Mouse (Mus musculus): ENCODE measurements at regions not wholly inside any gene's neighbourhood (a gene's known extent, or its start where the extent isn't known, plus 50 kb on each side); places are given as distances from the start of the nearest gene placed in this dataset.

DNA sequence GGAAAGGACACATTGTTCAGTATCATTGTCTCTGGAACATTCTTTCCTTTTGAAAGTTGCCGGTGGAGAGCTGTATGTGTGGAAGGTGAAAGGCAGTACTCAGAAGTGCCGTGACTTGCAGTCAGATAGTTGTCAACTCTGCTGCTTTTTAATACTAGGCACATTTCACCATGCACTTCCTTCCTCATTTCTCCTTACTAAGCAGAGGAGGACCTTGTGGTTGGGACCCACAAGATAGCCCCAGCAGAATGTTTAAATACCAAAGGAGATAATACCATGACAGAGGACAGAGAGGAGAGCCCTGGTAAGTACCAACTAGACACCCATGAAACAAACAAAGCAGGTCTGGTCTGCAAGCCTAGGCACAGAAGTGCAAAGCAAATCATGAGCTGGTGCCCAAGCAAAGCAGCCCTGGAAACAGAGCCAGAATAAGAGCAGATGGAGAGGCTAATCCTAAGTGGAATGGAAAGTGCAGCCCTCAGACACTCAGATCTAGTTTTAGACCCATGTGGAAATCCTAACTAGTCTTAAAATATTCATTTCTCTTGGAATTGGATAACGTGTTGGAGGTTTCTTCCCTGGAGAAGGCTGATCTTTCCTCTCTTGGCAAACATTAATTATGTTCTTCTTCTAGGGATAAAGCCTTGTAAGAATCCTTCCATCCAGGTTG is 341.4 kb downstream of the Insc start:
- H3K27me3 ChIP-seq (replicated peaks) = peaks cover 2% of the 10 kb centered on the region
- in situ Hi-C loops (cut with MboI; ENCODE audit: low pct_ligation_motif_present, low pct_unique_long_range_greater_than_20kb, low sequenced_read_pairs) = no loop called here
- no peak overlapping the region for H3K27ac ChIP-seq (ENCODE audit: insufficient read depth, low read depth)
- H3K4me2 ChIP-seq (ENCODE audit: insufficient read depth, low read depth, poor library complexity, severe bottlenecking) = no peak overlapping the region
- H3K36me3 ChIP-seq (replicated peaks in 1 of 2; ENCODE audit: control insufficient read depth in 1 of 2, insufficient read depth in 1 of 2, low read length in 1 of 2) = no peaks in the 10 kb centered on the region
- dilution Hi-C loops (cut with MboI; ENCODE audit: extremely low pct_ligation_motif_present, extremely low pct_unique_long_range_greater_than_20kb, low sequenced_read_pairs) = no loop called here
- no peaks in the 10 kb centered on the region for H3K9me3 ChIP-seq (replicated peaks; ENCODE audit: low read length)
- H3K4me1 ChIP-seq (ENCODE audit: control insufficient read depth in 1 of 2, insufficient read depth in 2 of 2) = no peaks in the 10 kb centered on the region
- no peak for DNase-seq (ENCODE audit: extremely low read depth)
- no peak for TF ChIP-seq BHLHE40 (IDR thresholded peaks at IDR 0.05; ENCODE audit: low read depth, low read length)
- no peaks in the 10 kb centered on the region for H3K79me2 ChIP-seq (replicated peaks; ENCODE audit: control insufficient read depth, extremely low read depth, insufficient read depth, poor library complexity, severe bottlenecking)
- no peak overlapping the region for H3K9ac ChIP-seq (ENCODE audit: insufficient read depth, low read depth)
- H3K4me3 ChIP-seq (replicated peaks in 1 of 3; ENCODE audit: low read depth in 2 of 3, low read length in 2 of 3, poor library complexity in 1 of 3) = no peak overlapping the region

GRCm38 (mm10) chr7:115086542-115087448 is 343.3 kb downstream of the Insc start:
- Histone ChIP-seq H3K4me3 (replicated peaks in 1 of 3; ENCODE audit: low read depth in 2 of 3, low read length in 2 of 3, poor library complexity in 1 of 3) (no peak overlapping the region), H3K4me2 (ENCODE audit: insufficient read depth, low read depth, poor library complexity, severe bottlenecking) (no peak overlapping the region), H3K9me3 (replicated peaks; ENCODE audit: low read length) (no peaks in the 10 kb centered on the region), H3K27me3 (replicated peaks) (peaks cover 2% of the 10 kb centered on the region), H3K4me1 (ENCODE audit: control insufficient read depth in 1 of 2, insufficient read depth in 2 of 2) (no peaks in the 10 kb centered on the region), H3K27ac (ENCODE audit: insufficient read depth, low read depth) (no peak overlapping the region), H3K79me2 (replicated peaks; ENCODE audit: control insufficient read depth, extremely low read depth, insufficient read depth, poor library complexity, severe bottlenecking) (no peaks in the 10 kb centered on the region), H3K9ac (ENCODE audit: insufficient read depth, low read depth) (no peak overlapping the region), H3K36me3 (replicated peaks in 1 of 2; ENCODE audit: control insufficient read depth in 1 of 2, insufficient read depth in 1 of 2, low read length in 1 of 2) (no peaks in the 10 kb centered on the region)
- in situ Hi-C loops (cut with MboI; ENCODE audit: low pct_ligation_motif_present, low pct_unique_long_range_greater_than_20kb, low sequenced_read_pairs) (no loop called here), dilution Hi-C loops (cut with MboI; ENCODE audit: extremely low pct_ligation_motif_present, extremely low pct_unique_long_range_greater_than_20kb, low sequenced_read_pairs) (no loop called here)
- DNase-seq (ENCODE audit: extremely low read depth) = no peak
- TF ChIP-seq USF2 (conservative IDR thresholded peaks at IDR 0.05; ENCODE audit: low read depth, low read length) (no peak), JUND (conservative IDR thresholded peaks at IDR 0.05; ENCODE audit: low read depth, low read length) (no peak), ELF1 (IDR thresholded peaks at IDR 0.05; ENCODE audit: low read depth, low read length) (no peak), ZC3H11A (IDR thresholded peaks at IDR 0.05; ENCODE audit: low read depth, low read length) (no peak), BHLHE40 (IDR thresholded peaks at IDR 0.05; ENCODE audit: low read depth, low read length) (no peak), RCOR1 (conservative IDR thresholded peaks at IDR 0.05; ENCODE audit: low read depth, low read length) (no peak), IRF4 (IDR thresholded peaks at IDR 0.05; ENCODE audit: low read depth, low read length) (no peak), SIN3A (IDR thresholded peaks at IDR 0.05; ENCODE audit: low read length) (no peak), POLR2A (IDR thresholded peaks at IDR 0.05; ENCODE audit: low read depth, low read length) (no peak), ETS1 (conservative IDR thresholded peaks at IDR 0.05; ENCODE audit: low read depth, low read length) (no peak), KAT2A (IDR thresholded peaks at IDR 0.05; ENCODE audit: insufficient replicate concordance, low read length) (no peak), RAD21 (IDR thresholded peaks at IDR 0.05; ENCODE audit: low read depth, low read length) (no peak), ZNF384 (IDR thresholded peaks at IDR 0.05; ENCODE audit: low read depth, low read length) (no peak), CHD2 (IDR thresholded peaks at IDR 0.05; ENCODE audit: low read length) (no peak), TBP (conservative IDR thresholded peaks at IDR 0.05; ENCODE audit: low read depth, low read length) (no peak)

Measured in CH12.LX (cell line).